Mouse (Mus musculus) T-helper 2 cell (primary cell): ENCODE measurements around the gene Cxcr1.

ENCODE experiments used
- in situ Hi-C: fragments of 300-600 bp; cut with MboI, MseI; formaldehyde crosslinking; loops from one replicate; pipeline ENCODE4 v1.15.1; 2025; ENCODE audit warnings: high pct_unique_total_duplicates

The Cxcr1 gene

DNA sequence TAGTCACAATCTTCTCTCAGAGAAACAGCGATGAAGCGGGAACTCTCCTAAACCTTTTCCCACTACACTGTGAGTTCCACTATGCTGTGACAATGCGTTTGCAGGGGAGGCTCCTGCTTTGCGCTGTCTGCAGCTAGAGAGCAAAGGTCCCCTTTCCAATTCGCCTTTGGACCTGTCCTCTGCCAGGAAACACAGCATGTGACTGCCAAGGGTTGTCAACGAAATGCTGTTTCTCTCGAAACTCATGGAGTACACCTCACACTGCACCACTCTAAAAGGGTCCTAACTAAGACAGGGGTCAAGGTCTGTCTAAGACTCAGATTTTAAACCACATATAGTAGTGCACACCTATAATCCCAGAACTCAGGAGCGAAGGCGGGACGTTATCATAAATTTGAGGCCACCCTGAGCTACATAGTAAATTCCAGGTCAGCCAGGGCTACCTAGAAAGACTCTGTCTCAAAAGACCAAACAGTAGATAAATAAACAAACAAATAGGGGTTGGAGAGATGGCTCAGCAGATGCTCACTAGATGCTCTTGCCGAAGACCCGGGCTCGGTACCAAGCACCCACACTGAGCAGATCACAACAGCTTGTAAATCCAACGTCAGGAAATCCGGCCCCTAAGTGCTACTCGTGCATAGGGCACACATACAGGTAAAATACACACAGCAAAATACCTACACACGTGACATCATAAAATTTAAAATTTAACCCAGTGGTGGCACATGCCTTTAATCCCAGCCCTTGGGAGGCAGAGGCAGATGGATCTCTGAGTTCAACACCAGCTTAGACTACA lies 2.4 kb upstream of the Cxcr1 start:
- in situ Hi-C loops, result no loop called here

DNA sequence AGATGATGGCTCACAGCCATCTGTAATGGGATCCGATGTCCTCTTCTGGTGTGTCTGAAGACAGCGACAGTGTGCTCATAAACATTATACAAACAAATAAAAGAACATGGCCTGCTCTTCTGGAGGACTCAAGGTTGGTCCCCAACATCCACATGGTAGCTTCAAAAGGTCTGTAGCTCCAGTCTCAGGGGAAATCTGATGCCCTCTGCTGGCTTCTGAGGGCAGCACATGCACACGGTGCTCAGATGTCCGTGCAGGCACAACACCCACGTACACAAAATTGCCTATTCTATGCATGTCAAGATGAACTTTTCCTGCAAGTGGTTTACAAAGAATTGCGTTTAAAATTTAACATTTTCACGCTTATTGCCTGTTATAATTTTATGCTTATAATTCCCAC lies 1.5 kb upstream of the Cxcr1 start:
- in situ Hi-C loops, result no loop called here

DNA sequence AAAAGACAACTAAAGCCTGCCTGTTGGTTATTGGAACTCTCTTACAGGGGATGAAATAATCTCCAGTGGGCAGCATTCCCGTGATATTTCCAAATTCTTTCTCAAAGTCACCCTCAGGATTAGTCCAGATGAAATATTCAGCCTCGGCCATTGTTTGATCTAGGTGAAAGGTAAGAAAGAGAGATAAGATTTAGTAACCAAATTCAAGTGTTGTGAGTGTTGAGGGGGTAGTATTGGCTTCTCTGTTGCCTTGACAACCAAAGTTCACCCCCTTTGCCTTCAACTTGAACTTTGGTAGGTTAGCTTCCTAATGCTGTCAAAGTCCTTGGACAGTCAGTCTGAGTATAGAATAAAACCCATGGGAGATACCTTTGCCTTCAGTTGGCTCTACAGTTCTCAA lies 1.7 kb downstream of the Cxcr1 start:
- in situ Hi-C loops, result no loop called here

DNA sequence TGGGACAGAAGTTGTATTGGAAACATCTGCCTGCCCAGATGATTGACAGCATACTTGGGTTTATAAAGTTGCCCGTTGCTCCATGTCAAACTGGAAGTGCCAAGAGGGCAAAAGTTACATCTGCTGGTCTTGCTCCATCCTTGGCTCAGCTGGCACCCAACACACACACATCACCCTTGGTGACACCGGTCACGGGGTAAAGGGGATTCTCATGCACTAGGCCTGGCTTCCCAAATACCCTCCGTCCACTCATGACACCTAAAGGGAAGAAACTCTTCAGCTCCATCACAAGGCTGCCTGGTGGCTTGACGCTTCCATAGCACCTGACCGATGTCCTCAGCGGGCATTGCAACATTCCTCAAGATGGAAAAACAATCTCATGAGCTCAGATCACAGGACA lies 4.0 kb downstream of the Cxcr1 start:
- in situ Hi-C loops, result no loop called here

DNA sequence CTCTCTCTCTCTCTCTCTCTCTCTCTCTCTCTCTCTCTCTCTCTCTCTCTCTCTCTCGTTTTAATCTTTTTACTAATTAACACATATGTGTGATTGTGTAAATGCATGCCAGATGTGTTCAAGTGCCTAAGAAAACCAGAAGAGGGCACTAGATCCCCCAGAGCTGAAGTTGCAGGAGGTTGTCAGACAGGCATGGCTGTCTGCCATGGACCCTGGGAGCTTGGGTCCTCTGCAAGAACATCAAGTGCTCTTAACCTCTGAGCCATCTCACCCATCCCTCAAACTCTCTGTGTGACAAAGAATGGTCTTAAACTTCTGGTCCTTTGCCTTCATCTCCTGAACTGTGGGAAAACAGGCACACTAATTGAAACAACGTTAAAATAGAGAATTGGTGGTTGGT lies 11.4 kb downstream of the Cxcr1 start:
- in situ Hi-C loops, result no loop called here

DNA sequence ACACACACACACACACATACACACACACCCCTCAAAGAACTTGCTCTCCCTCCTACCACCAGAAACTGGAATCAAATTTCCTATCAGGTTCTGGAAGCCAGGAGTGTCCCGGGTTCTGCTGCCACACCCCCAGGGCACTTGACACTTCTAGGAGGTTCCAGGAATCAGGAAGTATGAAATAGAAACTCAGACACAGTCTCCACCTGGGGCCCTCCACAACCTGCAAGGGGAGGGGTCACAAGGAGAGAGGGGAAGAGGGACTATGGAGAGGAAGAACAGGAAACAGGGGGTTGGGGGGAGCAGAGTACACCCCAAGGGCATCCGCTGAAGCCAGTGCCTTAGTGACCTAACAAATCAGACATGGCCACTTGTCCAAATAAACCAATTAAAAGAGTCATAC lies 13.0 kb downstream of the Cxcr1 start:
- in situ Hi-C loops, result no loop called here

DNA sequence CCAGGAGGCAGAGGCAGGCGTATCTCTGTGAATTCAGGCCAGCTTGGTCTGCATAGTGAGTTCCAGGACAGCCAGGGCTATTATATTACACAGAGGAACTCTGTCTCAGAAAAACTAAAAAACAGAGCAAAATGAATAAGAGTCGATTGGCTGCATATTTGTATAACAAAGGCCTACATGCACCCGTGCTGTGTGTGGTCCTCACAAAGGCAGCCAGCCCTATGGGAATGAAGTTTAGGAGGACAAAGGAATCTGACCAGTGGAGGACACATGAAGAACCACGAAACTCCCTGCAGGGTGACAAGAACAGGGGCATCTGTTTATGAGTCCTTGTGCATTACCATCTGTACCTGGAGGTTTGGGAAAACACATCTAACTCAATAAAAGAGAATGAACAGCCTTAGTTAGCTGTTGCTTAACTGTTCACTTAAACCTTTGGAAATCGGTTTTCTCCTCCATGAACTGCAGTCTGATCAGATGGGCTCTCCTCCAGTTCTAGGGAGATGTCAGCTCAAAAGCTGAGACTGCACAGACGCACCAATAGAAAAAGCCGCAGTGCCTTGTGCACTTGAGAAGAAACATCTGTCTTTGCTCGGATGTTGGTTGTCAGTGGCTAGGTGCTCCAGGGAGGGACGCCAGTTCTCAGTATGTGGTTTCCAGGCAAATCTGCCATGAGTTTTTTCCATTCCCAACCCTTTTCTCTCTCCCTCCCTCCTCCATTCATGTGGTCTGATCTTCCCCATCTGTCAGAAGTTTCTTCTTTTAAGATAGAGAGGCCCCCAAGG lies 14.6 kb downstream of the Cxcr1 start:
- in situ Hi-C loops, result no loop called here

DNA sequence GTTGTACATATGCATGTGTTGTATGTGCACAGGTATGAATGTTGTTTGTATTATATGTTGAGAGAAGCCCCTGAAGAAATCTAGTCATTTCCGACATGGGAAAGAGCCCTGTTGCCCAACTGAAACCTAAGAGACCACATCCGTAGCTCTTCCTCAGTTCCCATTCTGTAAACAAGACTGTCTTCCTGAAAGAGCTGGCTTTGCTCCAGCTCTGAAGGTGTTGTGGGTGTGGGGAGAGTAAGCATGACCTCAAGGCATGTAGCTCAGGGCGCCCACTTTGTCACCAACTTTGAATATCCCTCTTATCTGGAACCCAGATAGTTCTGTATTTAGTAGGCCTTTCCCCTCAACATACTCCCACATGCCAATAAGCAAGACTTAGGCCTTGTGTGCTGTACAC lies 15.8 kb downstream of the Cxcr1 start:
- in situ Hi-C loops, result no loop called here

DNA sequence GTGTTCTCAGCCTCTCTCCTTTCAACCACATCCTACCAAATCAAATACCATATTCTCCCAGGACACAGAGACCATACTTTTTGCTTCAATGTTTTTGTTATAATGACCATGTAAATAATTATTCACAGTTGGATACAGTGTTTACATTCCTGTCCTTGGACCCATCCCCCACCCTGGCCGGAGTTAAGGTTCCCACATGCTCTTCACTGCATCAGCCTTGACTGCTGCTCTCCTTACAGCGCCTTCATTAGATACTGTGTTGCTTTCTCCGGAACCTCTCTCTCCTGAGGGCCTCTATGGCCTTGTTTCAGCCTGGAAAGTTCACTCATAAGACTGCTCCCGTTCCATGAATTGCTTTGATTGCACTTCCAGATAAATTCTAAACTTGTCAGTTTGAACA lies 18.7 kb downstream of the Cxcr1 start:
- in situ Hi-C loops, result no loop called here

DNA sequence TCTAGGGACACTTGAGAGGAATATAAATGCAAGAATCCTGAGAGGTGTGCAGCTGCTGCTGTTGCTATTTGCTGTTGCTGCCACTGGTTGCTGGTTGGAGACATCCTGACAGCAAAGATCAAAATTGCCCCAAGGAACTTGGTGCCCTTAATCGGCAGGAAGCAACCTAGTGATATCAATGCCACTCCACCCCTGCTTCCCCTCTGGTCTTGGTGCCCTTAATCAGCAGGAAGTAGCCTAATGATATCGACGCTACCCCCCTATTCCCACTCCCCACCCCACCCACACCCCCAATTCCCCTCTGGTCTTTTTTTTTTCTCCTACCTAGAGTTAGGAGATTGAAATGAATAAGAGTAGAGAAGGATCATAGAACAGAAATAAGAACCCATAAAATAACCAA lies 21.7 kb downstream of the Cxcr1 start:
- in situ Hi-C loops, result loop anchor here (25.0 kb wide), 1 partner anchor 1890 kb away; no protein-coding TSS in a partner anchor

DNA sequence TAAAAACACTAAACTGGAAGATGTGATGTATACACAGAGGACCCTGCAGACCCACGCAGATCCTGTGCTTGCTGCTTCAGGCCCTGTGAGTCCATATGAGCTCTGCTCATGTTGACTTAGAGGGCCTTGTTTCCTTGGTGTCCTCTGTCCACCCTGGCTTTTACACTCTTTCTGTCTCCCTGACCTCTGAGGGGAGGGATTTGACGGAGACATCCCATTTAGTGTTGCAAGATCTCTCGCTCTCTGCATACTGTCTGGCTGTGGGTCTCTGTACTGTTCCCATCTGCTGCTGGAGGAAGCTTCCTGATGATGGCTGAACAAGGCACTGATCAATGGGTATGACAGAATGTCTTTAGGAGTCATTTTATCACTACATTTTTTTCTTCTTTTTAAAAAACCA lies 24.7 kb downstream of the Cxcr1 start:
- in situ Hi-C loops, result loop anchor here (25.0 kb wide), 1 partner anchor 1893 kb away; no protein-coding TSS in a partner anchor

DNA sequence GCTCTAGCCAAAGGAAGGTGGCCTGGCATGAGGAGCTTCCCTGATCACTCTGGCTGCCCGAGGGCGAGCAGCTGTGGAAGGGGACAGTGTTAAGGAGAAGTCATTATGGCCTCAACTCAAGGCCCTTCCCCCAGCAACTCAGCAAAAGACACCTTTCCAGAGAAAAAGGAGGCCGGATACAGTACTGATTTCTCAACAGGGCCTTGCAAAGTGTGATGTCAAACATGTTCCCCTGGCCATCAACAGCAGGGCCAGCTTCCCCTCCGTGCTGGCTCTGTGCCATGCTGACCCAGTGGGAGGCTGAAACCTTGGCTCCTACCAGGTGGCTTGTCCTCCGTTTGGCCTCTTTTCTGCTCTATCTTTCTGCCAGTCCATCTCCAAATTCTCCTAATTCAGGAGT lies 27.3 kb downstream of the Cxcr1 start:
- in situ Hi-C loops, result loop anchor here (25.0 kb wide), 1 partner anchor 1895 kb away; no protein-coding TSS in a partner anchor

DNA sequence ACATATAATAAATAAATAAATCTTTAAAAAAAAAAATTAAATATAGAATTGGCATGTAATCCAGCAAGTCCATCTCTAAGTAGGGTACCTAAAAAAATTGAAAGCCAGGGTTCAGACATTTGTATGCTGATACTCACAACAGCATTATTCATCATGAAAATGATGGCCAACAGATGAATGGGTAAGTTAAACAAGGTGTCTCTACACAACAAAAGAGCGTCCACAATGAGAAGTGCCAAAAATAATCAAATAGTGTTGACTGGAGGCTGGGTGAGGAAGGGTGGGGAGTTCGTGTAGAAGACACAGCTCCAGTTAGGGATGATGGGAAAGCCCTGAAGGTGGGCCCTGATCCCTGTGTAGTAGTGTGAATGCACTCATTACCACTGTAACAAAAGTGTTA lies 34.4 kb downstream of the Cxcr1 start:
- in situ Hi-C loops, result loop anchor here (25.0 kb wide), 1 partner anchor 1902 kb away; no protein-coding TSS in a partner anchor

DNA sequence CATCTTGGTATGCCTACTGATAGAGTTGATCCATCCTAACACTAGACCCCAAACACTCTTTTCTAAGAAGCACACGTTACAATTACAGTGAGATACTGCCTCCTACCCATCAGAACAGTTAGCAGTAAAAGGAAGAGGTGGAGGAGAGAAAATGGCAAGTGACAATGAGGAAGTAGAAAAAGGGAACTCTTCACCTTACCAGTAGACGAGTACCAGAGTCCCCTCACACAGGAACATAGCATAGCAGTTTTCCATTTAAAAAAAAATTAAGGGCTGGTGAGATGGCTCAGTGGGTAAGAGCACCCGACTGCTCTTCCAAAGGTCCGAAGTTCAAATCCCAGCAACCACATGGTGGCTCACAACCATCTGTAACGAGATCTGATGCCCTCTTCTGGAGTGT lies 34.8 kb downstream of the Cxcr1 start:
- in situ Hi-C loops, result loop anchor here (10.0 to 25.0 kb wide), 2 partner anchors 1195 to 1903 kb away; no protein-coding TSS in a partner anchor

DNA sequence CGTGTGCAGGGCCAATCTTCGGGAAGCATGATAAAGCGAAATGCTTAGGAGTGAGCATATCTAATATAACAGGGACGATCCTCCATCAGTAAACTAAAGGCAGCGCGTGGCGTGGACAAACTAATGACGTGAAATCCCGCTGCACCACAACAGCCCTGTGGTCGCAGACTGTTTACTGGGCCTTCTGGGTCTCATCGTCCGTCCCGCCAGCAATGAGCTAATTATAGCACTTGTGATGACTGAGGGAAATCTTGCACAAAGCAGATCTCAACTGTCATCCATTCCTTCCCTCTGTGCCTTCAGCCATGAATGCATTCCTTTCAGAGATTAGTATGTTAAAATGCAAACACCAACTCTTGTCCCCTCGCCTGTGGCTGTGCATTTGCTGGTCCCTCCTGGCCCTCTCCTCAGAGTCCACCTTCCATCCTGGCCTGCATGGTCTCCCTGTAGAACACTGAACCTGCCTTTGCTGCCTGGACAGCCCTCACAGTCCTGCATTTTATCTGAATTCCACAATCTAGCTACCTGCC lies 38.0 kb downstream of the Cxcr1 start:
- in situ Hi-C loops, result loop anchor here (10.0 to 25.0 kb wide), 2 partner anchors 1198 to 1906 kb away; no protein-coding TSS in a partner anchor

DNA sequence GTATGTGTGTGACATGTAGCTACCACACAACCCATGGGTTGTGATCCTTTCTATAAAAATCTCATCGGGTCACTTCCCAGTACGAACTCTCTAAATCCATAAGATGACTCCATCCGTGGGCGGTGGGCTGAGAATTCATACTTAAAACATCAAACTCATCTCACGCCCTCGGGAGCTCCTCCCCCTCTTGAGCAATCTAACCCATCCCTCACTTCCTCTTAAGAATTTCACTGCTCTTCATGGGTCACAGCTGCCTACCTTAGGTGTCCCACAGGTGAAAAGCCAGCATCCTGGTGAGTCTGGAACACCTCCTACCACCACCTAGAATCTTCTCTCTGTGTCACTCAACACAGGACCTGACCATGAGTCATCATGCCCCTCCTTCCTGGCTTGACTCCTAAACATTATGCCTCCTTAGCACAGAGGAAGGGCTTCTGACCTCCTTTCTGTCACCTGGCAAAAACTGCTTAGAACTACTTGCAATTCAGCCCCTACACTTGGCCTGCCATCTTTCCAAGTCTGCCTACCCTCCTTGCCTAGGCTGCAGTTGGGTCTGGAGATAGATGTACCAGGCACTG lies 38.9 kb downstream of the Cxcr1 start:
- in situ Hi-C loops, result loop anchor here (10.0 to 25.0 kb wide), 2 partner anchors 1199 to 1907 kb away; no protein-coding TSS in a partner anchor

DNA sequence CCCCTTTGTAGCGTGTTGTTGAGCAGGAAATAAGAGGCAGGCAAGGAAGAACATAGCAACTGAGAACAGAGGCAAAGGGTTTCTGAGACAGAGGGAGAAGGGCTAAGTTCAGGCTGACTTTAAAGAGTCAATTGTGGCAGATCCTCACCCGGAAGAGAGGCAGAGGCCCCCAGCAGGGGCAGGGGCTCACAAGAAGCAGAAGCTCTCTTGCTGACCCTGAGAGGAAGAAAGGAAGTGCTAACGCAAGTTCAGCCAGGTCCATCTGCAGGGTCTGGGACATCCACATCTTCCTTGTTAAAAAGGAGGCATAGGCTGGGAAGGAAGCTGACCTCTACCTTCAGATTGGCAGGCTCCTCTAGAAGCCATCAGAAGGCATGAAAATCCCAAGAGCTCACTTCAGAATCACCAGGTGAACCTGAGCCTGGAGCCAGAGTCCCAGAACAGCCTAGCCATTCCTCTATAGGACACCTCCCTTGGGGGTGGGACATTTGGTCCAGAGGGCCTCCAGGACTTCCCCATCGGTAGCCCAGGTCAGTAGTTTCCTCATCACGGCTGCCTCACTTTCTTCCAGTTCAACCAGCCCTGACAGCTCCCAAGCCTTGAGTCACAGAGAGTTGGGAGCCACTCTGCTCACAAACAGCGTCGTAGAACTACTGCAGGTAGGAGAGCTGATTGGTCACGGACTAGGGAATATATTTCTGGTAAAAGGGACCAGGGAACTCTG lies 40.8 kb downstream of the Cxcr1 start, which contains the start of gene Cxcr2:
Gene Cxcr2 (plus strand): TSS at position 529 of the 724 bp plus-strand sequence.
- in situ Hi-C loops, result loop anchor here (10.0 to 25.0 kb wide), 2 partner anchors 1201 to 1909 kb away; no protein-coding TSS in a partner anchor

DNA sequence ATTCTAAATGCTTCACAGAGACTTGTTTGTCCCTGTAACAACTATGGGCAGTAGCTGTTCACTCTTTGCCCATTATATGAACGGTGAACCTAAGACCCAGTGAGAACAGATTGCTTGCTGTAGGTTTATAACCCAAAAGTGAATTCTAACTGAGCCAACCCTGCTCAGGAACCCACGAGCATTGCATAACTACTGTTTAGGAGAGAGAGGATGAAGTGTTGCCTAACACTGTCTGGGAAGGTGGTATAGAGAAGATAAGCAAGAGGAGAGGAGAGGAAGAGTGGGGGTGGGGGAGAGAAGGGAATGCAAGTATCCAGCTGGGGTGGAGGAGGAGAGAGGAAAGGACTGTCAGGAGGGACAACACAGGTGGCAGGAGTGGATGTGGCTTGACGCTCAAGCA lies 43.3 kb downstream of the Cxcr1 start:
- in situ Hi-C loops, result loop anchor here (10.0 to 25.0 kb wide), 2 partner anchors 1204 to 1911 kb away; no protein-coding TSS in a partner anchor

DNA sequence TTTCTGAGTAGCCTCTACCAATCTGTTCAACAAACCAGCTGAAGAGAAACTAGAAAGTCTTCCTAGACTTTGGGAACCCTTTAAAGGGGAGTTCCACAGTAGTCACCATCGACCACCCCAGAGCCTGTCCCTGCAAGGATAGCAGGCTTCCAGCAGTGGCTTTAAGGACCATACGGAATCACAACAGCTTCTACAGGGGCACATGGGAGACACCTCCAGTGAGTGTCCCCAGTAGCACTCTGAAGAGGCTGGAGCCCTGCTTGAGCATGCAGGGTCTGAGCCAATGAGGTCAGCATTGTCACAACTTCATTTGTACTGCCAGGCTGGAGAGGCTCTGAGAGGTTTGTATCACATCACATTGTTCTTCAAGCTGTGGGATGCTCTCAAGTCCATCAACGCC lies 44.3 kb downstream of the Cxcr1 start:
- in situ Hi-C loops, result loop anchor here (10.0 to 25.0 kb wide), 2 partner anchors 1205 to 1912 kb away; no protein-coding TSS in a partner anchor

DNA sequence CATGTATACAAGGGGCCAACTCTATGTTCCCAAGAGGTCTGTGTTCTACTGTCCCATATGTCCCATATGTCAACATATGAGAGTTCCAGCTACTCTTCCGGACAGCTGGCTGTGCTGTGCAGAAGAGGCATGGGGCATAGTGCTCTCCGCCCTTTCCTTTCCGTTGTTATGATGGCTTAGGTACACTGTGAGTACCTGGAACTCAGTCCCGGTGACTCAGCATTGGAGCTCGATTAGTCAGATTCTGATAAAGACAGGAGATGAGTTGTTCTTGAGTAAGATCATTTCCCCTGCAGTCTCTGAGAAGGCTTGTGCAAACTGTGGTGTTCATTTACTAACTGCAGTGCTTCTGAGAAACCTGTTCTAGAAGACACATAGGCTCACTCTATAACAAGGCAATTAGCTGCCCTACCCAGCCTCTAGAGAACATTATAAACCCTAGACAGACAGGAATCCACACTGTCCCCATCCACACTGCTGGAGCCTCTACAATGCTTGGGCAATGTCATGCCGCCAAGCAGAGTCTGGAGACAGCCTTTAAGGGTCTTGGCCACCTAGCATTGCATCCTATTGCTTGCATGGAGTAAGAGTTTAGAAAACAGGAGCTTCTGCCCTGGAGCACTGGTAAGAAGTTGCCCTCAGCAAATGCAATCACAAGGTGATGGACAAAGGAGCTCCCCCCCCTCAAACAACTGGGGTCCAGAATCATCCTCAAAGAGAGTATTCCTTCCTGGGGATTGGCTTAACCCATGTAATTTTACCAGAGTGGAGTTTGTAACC lies 45.1 kb downstream of the Cxcr1 start:
- in situ Hi-C loops, result no loop called here
